Mouse (Mus musculus): ENCODE data around the gene Gemin5.

GRCm38 (mm10) chr11:58183579-58183978 lies 15.2 kb upstream of the Gemin5 start:
- TF ChIP-seq CTCF (IDR thresholded peaks at IDR 0.05; ENCODE audit: low read depth) (no peak), EP300 (IDR thresholded peaks at IDR 0.05; ENCODE audit: low read depth) (no peak)
